Mouse (Mus musculus) limb, embryonic 11.5 days (tissue): Measurements from ENCODE around the gene Slc35f4. TPM values are rescaled to one million over a fixed set of nuclear protein-coding genes. Genes with fewer than 3 reads are reported as not detected.

Experiments
- ATAC-seq: fragments of 200-750 bp; cut with Nextera tagmentation; 2 replicates; pipeline ENCODE4 v1.8.0; 2017; ENCODE audit warnings: low read depth; ENCODE audit not compliant: insufficient number of reproducible peaks, low FRiP score, low TSS enrichment
- DNase-seq: peaks from one replicate; pipeline ENCODE4 v3.0.0-alpha.2; 2015; ENCODE audit warnings: low spot score
- H3K27ac ChIP-seq: fragments of 300-500 bp; sonication (generic); replicated peaks from 2 replicates; pipeline ENCODE4 v1.5.1; 2014; ENCODE audit warnings: low read depth, mild to moderate bottlenecking, low read length
- H3K27me3 ChIP-seq: fragments of 300-500 bp; sonication (generic); 2 replicates; pipeline ENCODE4 v1.6.1; 2014; ENCODE audit warnings: mild to moderate bottlenecking, low read length, mixed read lengths; ENCODE audit not compliant: control insufficient read depth, insufficient read depth
- H3K36me3 ChIP-seq: fragments of 300-500 bp; sonication (generic); 2 replicates; pipeline ENCODE4 v1.6.1; 2014; ENCODE audit warnings: mild to moderate bottlenecking, low read length, moderate library complexity, mixed read lengths; ENCODE audit not compliant: control insufficient read depth, insufficient read depth
- H3K4me1 ChIP-seq: fragments of 300-500 bp; sonication (generic); 2 replicates; pipeline ENCODE4 v1.6.1; 2014; ENCODE audit warnings: low read length, mixed read lengths; ENCODE audit not compliant: control insufficient read depth, insufficient read depth
- H3K4me2 ChIP-seq: fragments of 300-500 bp; sonication (generic); 2 replicates; pipeline ENCODE4 v1.6.1; 2014; ENCODE audit warnings: low read depth, mild to moderate bottlenecking, moderate library complexity; ENCODE audit not compliant: severe bottlenecking
- H3K4me3 ChIP-seq: fragments of 300-500 bp; sonication (generic); 2 replicates; pipeline ENCODE4 v1.5.1; 2014; ENCODE audit warnings: low read depth, low read length
- H3K9ac ChIP-seq: fragments of 300-500 bp; sonication (generic); 2 replicates; pipeline ENCODE4 v1.6.1; 2014; ENCODE audit warnings: mild to moderate bottlenecking, low read length
- H3K9me3 ChIP-seq: fragments of 300-500 bp; sonication (generic); 2 replicates; pipeline ENCODE4 v1.6.1; 2016; ENCODE audit warnings: low read length; ENCODE audit not compliant: control insufficient read depth
- WGBS: fragments of 180-500 bp; shearing (Covaris S2); extraction: QIAGEN DNeasy Blood & Tissue Kit; methylation state at CpG from one replicate; pipeline ENCODE4 v1.1.7; 2014; 5-methylcytosine and 5-hydroxymethylcytosine counted together
- polyA plus RNA-seq: library from polyadenylated mRNA; unstranded; fragments of >200 nt; fragmentation: Nextera tagmentation; extraction: Ambion mirVana; gene quantifications from 2 replicates; pipeline ENCODE4 v1.2.1, GENCODE M21; 2014

Slc35f4 gene
- polyA plus RNA-seq, 1 experiment from 2014 or later, result not detected

DNA sequence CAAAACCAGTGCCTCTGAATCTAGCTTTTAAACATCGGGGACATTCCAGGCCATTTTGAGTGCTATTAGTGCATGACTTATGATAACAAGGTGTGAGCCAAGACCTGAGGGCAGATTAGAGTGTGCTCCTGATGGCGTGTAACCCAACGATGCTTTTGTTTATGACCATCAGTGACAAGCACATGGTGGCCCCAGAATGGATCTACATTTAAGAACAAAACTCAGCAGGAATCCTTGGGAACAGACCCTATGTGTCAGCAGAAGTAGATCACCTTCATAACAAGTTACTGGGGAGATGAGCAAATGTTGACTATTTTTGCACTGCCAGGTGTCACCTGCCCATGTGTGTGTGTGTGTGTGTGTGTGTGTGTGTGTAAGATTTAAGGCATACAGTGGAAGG lies 218.0 kb downstream of the Slc35f4 start:
- H3K4me3 ChIP-seq, result no peak overlapping the region
- H3K4me1 ChIP-seq, result no peaks in the 10 kb centered on the region
- H3K9ac ChIP-seq, result no peak overlapping the region
- ATAC-seq (no peak), DNase-seq (no peak)
- WGBS, result 78% methylated on average over 3 of the region's 3 CpGs
- H3K9me3 ChIP-seq, result no peaks in the 10 kb centered on the region
- H3K27me3 ChIP-seq, result no peaks in the 10 kb centered on the region
- no peaks in the 10 kb centered on the region for H3K36me3 ChIP-seq
- no peak overlapping the region for H3K4me2 ChIP-seq
- H3K27ac ChIP-seq, result no peak overlapping the region

DNA sequence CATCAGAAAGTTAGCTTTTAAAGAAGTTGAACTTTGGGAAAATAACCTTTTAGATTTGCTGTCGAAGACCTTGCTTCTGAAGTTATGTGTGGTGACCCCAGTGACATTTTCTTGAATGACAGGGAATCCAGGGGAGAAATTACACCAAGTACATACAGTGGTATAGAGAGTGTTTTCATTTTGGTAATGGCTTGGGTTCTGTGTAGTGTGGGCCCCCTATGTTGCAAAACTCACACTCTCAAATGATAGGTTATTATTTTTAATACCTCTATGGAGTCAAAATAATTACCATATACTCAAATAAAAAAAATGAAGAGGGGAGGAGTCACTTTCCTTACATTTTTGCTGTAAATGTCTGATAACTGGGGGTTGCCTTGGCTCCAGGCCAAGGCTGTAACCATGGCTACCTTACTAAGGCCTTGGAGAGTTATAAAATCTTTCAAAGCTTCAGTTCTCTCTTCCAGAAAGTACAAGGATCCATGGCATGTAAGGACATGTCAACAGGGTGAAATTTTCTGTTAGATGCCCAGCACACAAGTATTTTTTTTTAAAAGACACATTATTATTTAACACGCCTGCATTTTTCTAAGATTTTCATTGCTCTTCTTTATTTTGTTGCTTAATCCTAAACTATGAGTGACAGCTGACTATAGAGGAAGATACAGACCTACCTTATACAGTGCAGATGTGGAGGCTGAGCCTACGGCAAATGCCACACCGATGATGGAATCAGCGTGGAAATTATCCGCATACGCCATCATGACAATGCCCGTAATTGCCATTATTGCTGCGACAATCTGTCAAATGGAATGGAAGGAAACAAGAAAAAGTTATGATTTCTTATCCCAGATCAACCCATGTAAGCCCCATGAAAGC lies 220.1 kb downstream of the Slc35f4 start:
- no peak overlapping the region for H3K27ac ChIP-seq
- WGBS, result 94% methylated on average over 9 of the region's 9 CpGs
- no peaks in the 10 kb centered on the region for H3K27me3 ChIP-seq
- H3K9ac ChIP-seq, result no peak overlapping the region
- no peaks in the 10 kb centered on the region for H3K36me3 ChIP-seq
- no peak for DNase-seq
- no peak for ATAC-seq
- no peak overlapping the region for H3K4me2 ChIP-seq
- H3K4me1 ChIP-seq, result no peaks in the 10 kb centered on the region
- no peak overlapping the region for H3K4me3 ChIP-seq
- no peaks in the 10 kb centered on the region for H3K9me3 ChIP-seq

DNA sequence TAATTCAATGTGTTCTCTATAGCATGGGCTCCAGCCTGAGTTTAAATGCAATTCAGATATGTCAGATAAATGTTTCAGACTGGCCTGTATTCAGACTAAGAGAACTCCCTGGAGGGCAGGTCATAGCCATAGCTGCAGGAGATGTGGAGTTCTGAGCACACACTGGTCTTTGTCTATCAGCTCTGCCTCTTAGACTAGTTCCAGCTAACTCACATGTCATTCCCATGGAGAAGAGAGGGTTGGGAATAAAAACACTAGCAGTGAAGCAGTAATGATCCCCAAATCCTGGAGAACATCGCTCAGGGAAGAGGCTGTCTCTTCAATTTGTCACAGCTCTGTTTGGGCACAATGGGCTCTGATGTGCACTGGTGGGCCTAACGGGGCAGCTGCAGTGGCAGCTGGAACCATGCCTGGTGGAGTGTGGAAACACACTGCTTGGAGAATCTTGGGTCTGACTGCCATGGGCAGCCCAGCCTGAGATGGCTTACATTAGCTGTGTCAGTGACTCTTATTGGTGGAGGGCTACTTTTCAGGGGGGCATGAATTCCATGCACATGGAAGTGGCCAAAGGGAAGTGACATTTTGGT lies 223.5 kb downstream of the Slc35f4 start:
- no peaks in the 10 kb centered on the region for H3K36me3 ChIP-seq
- no peaks in the 10 kb centered on the region for H3K9me3 ChIP-seq
- H3K4me2 ChIP-seq, result no peak overlapping the region
- no peaks in the 10 kb centered on the region for H3K4me1 ChIP-seq
- H3K27me3 ChIP-seq, result no peaks in the 10 kb centered on the region
- 83% methylated on average over 2 of the region's 2 CpGs for WGBS
- no peak overlapping the region for H3K4me3 ChIP-seq
- DNase-seq (no peak), ATAC-seq (no peak)
- H3K27ac ChIP-seq, result no peak overlapping the region
- H3K9ac ChIP-seq, result no peak overlapping the region

DNA sequence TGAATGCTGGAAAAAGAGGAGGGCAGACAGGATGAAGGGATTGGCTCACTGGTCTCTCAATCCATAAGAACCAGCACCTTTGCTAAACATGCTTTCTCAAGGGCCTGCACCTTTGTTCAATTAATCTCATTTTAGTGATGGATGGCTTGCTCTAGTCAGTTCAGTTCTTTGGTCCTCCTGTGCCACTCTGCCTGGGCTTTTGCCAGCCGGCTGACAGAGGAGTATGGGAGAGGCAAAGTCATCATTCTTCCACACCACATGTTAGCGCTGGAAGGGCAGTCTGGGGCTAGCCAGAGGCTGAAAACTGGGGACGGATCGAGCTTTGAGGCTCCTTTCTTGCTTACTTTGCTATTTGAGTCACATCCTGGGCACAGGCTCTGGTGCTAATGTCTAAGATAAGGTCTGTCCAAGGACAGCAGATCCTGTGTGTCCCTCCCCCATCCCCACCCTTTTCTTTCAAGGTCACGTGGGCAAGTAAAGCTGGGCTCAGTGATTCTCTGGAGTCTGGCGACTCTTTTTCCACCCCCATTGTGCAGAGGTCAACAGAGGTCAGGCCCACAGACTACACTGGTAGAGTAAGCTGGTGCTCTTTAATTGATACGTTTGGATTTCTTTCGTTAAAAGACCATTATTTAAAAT lies 224.7 kb downstream of the Slc35f4 start:
- Histone ChIP-seq H3K27ac (no peak overlapping the region), H3K9ac (no peak overlapping the region), H3K4me1 (no peaks in the 10 kb centered on the region), H3K4me3 (no peak overlapping the region), H3K36me3 (no peaks in the 10 kb centered on the region), H3K4me2 (no peak overlapping the region), H3K27me3 (no peaks in the 10 kb centered on the region), H3K9me3 (no peaks in the 10 kb centered on the region)
- 54% methylated on average over 8 of the region's 8 CpGs for WGBS
- ATAC-seq (no peak), DNase-seq (no peak)

DNA sequence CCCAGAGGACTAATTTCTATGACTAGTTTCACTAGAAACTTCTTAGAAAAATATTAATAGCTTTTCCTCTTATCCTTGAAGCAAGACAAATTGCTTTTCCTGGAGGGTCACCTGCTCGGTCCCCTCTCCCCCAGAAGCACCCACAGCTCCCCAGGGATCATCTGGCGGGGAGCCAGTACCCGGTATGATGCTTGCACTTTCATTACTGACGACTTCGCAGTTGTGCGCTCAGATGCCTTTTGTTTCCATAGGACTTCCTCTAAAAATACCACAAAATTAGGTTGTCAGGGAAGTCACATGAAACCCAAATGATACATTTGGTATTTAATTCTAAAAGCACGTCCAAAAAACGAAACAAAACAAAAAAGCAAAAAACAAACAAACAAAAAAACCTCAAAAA lies 225.5 kb downstream of the Slc35f4 start:
- DNase-seq, result no peak
- WGBS, result 82% methylated on average over 8 of the region's 8 CpGs

DNA sequence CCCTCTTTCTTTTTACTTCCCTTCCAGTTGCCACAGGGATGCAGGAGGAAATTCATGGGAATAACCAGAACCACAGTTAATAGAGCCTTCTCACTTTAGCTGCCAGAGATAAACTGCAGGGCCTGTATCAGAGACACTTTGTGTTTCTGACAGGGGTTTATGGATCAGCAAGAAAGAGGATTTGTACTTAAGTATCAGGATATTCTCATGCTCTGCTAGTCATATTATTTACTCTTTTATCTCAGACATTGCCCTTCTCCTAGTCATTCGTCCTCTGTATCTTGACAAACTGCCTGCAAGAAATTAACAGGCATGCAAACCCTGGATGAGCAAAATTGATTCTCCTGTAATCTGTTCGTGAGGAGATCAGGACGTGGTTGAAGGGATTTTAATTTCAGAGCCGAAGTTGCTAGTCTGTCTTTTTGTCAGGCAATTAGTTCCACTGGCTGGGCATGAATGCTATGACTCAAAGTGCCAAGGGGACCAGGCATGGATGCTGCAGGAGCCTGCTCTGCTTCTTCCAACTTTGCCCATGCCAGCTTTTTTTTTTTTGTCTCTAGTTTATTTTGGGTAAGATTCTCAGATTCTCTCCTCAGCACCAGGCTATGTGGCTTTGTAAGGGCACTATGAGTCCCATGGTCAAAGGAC lies 231.9 kb downstream of the Slc35f4 start:
- no peaks in the 10 kb centered on the region for H3K9me3 ChIP-seq
- DNase-seq (no peak), ATAC-seq (no peak)
- WGBS, result 57% methylated on average over 4 of the region's 4 CpGs
- H3K9ac ChIP-seq, result no peak overlapping the region
- no peaks in the 10 kb centered on the region for H3K36me3 ChIP-seq
- no peaks in the 10 kb centered on the region for H3K4me1 ChIP-seq
- no peak overlapping the region for H3K4me3 ChIP-seq
- H3K27ac ChIP-seq, result no peak overlapping the region
- H3K27me3 ChIP-seq, result no peaks in the 10 kb centered on the region
- H3K4me2 ChIP-seq, result no peak overlapping the region

More for the DNA sequence above, 225.5 kb downstream of the Slc35f4 start:
- Histone ChIP-seq H3K4me3 (no peak overlapping the region), H3K27ac (no peak overlapping the region), H3K4me2 (no peak overlapping the region), H3K36me3 (no peaks in the 10 kb centered on the region), H3K9me3 (no peaks in the 10 kb centered on the region), H3K9ac (no peak overlapping the region), H3K4me1 (no peaks in the 10 kb centered on the region), H3K27me3 (no peaks in the 10 kb centered on the region)
- no peak for ATAC-seq

DNA sequence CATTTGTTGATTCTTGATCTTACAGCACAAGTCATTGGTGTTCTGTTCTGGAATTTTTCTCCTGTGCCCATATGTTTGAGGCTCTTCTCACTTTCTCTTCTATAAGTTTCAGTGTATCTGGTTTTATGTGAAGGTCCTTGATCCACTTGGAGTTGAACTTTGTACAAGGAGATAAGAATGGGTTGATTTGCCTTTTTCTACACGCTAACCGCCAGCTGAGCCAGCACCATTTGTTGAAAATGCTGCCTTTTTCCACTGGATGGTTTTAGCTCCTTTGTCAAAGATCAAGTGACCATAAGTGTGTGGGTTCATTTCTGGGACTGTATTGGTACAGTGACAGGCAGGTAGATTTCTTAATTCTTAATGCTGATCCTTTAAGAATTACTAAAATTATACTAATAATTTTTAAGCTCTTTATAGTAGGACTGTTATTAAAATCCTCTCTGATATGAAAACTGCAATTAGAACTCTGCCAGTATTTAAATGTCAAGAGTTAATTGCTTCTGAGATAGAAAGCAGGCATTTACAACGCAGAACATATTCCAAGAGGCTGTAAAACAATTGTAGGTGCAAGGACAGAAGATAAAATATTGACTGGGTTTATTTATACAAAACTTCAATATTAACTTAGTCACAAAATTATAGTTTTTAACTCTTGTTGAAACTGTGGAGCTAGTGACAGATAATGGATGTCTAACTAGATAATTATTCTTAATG lies 235.7 kb downstream of the Slc35f4 start:
- ATAC-seq (no peak), DNase-seq (no peak)
- Histone ChIP-seq H3K27me3 (no peaks in the 10 kb centered on the region), H3K4me1 (no peaks in the 10 kb centered on the region), H3K9ac (no peak overlapping the region), H3K4me3 (no peak overlapping the region), H3K27ac (no peak overlapping the region), H3K4me2 (no peak overlapping the region), H3K36me3 (no peaks in the 10 kb centered on the region), H3K9me3 (no peaks in the 10 kb centered on the region)
- 84% methylated on average over 3 of the region's 3 CpGs for WGBS
